Mouse (Mus musculus) kidney, embryonic 14.5 days (tissue): ENCODE data around the gene Celf5. TPM values are rescaled to one million over a fixed set of nuclear protein-coding genes. Genes with fewer than 3 reads are reported as not detected.

Source experiments
- ATAC-seq: fragments of 200-750 bp; cut with Nextera tagmentation; 2 replicates; pipeline ENCODE4 v1.8.0; 2017; ENCODE audit warnings: moderate number of reproducible peaks, mild to moderate bottlenecking, moderate TSS enrichment, moderate library complexity; ENCODE audit not compliant: low FRiP score, low TSS enrichment
- H3K27ac ChIP-seq: fragments of 300-500 bp; sonication (generic); 2 replicates; pipeline ENCODE4 v1.5.1; 2014; ENCODE audit warnings: low read depth, mild to moderate bottlenecking, low read length, moderate library complexity, mixed read lengths
- H3K27me3 ChIP-seq: fragments of 300-500 bp; sonication (generic); 2 replicates; pipeline ENCODE4 v1.6.1; 2014; ENCODE audit warnings: mild to moderate bottlenecking, low read length; ENCODE audit not compliant: control insufficient read depth, insufficient read depth
- H3K36me3 ChIP-seq: fragments of 300-500 bp; sonication (generic); 2 replicates; pipeline ENCODE4 v1.6.1; 2014; ENCODE audit warnings: low read length, mixed read lengths; ENCODE audit not compliant: control insufficient read depth, insufficient read depth
- H3K4me1 ChIP-seq: fragments of 300-500 bp; sonication (generic); 2 replicates; pipeline ENCODE4 v1.6.1; 2014; ENCODE audit warnings: low read length, mixed read lengths; ENCODE audit not compliant: control insufficient read depth, insufficient read depth
- H3K4me2 ChIP-seq: fragments of 300-500 bp; sonication (generic); replicated peaks from 2 replicates; pipeline ENCODE4 v1.6.1; 2014; ENCODE audit warnings: low read depth, mild to moderate bottlenecking, low read length
- H3K4me3 ChIP-seq: fragments of 300-500 bp; sonication (generic); 2 replicates; pipeline ENCODE4 v1.5.1; 2014; ENCODE audit warnings: mild to moderate bottlenecking, low read length
- H3K9ac ChIP-seq: fragments of 300-500 bp; sonication (generic); 2 replicates; pipeline ENCODE4 v1.6.1; 2014; ENCODE audit warnings: low read depth, mild to moderate bottlenecking, low read length, moderate library complexity
- H3K9me3 ChIP-seq: fragments of 300-500 bp; sonication (generic); 2 replicates; pipeline ENCODE4 v1.6.1; 2016; ENCODE audit warnings: low read length; ENCODE audit not compliant: control insufficient read depth
- WGBS: fragments of 180-500 bp; shearing (Covaris S2); extraction: QIAGEN DNeasy Blood & Tissue Kit; methylation state at CpG from one replicate; pipeline ENCODE4 v1.1.7; 2014; 5-methylcytosine and 5-hydroxymethylcytosine counted together
- polyA plus RNA-seq: library from polyadenylated mRNA; unstranded; fragments of >200 nt; fragmentation: Nextera tagmentation; extraction: Ambion mirVana; gene quantifications from 2 replicates; pipeline ENCODE4 v1.2.1, GENCODE M21; 2014

The Celf5 gene
- polyA plus RNA-seq, 1 experiment from 2014 or later: 0.28 TPM

DNA sequence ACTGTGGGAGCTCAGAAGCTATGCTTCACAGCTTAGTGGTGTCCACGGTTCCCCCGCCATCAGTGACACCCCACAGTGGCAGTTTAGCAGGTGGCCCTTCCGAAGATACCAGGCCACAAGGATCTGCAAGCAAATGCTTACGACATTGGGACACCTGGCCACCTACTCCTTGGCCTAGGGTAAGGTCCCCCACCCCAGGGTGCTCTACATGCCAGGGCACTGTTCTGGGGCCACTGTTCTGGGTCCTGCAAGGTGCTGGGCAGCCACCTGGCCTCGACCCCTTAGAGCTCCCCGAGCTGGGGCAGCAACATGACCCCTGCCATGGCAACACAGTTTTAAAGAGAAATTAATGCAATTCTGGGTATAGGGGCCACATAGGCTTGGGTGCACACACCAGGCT is 12.6 kb upstream of the Celf5 start:
- peaks cover 38% of the 10 kb centered on the region for H3K36me3 ChIP-seq
- ATAC-seq: no peak
- H3K4me2 ChIP-seq: peak overlapping the region; percentile 96
- H3K4me3 ChIP-seq: peak overlapping the region; percentile 78
- no peaks in the 10 kb centered on the region for H3K9me3 ChIP-seq
- no peak overlapping the region for H3K27ac ChIP-seq
- peaks cover 11% of the 10 kb centered on the region for H3K4me1 ChIP-seq
- H3K9ac ChIP-seq: peak overlapping the region; percentile 83
- 73% methylated on average over 6 of the region's 6 CpGs for WGBS
- no peaks in the 10 kb centered on the region for H3K27me3 ChIP-seq

DNA sequence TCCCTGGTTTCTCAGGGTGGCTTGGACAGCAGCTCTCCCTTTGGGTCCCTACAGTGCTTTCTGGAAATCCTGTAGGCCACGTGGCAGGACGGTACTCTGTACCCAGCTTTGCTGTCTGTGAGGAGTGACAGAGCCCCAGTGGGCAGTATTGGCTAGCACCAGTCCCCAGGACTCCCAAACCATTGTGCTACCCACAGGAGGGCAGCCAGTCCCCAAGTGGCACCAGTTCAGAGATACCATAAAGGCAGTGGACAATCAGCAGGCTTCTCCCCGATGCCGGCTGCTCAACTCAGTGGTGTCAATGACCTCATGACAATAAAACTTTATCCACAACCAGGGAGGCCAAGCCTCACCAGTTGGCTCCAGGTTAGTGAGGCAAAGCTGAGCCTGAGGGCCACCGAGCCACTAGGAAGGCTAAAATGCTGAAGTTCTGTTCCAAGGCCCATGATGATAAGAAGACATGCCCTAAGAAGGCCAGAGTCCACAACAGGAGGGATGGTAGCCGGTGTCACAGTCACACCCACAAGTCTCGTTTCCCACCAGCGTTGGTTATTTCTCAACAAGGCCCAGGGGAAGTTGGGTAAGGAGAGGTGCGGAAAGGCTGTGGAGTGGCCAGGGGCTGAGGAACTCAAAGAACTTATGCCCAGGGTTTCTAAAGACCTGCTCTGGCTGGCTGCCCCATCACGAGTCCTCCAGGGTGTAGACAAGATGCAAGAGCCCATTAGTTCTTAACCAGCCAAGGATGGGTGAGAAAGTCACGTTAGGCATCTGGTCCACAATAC is 11.9 kb upstream of the Celf5 start:
- peaks cover 11% of the 10 kb centered on the region for H3K4me1 ChIP-seq
- no peaks in the 10 kb centered on the region for H3K9me3 ChIP-seq
- no peak for ATAC-seq
- H3K27ac ChIP-seq: no peak overlapping the region
- 75% methylated on average over 11 of the region's 11 CpGs for WGBS
- peak overlapping the region; percentile 78; the same call in 1 of the 2 replicates for H3K4me3 ChIP-seq
- H3K4me2 ChIP-seq: no peak overlapping the region
- no peaks in the 10 kb centered on the region for H3K27me3 ChIP-seq
- peak overlapping the region; percentile 83; the same call in 1 of the 2 replicates for H3K9ac ChIP-seq
- H3K36me3 ChIP-seq: peaks cover 45% of the 10 kb centered on the region

DNA sequence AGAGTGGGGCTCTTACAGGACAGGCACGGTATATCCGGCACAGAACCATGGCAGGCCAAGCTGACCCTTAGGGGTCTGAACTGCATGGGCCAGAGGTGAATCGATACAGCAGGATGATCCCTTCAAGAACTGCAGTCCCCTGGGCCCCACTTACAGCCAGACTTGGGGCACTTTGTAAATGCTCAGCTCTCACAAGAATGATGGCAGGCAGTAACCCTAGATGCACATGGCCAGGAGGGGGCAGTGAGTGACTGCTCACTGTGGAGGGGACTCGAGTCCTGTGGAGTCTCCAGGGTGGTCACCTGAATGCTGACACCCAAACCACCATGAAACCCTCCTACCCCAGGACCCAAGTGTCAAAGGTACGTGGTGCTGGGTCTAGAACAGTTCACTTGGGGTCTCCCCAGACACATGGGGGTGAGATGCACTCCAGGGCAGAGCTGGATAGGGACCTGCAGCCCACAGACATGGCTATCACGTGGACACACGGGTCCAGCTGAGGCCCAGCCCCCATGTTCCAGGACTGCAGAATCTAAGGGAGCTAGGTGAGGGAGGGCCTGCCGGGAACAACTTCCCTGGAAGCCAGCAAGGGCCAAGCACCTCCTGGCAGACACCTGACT is 11.2 kb upstream of the Celf5 start:
- Histone ChIP-seq H3K27me3 (no peaks in the 10 kb centered on the region), H3K4me1 (peaks cover 11% of the 10 kb centered on the region), H3K4me2 (no peak overlapping the region), H3K4me3 (no peak overlapping the region), H3K9me3 (no peaks in the 10 kb centered on the region), H3K27ac (no peak overlapping the region), H3K36me3 (peaks cover 52% of the 10 kb centered on the region), H3K9ac (no peak overlapping the region)
- 70% methylated on average over 8 of the region's 8 CpGs for WGBS
- ATAC-seq: no peak

DNA sequence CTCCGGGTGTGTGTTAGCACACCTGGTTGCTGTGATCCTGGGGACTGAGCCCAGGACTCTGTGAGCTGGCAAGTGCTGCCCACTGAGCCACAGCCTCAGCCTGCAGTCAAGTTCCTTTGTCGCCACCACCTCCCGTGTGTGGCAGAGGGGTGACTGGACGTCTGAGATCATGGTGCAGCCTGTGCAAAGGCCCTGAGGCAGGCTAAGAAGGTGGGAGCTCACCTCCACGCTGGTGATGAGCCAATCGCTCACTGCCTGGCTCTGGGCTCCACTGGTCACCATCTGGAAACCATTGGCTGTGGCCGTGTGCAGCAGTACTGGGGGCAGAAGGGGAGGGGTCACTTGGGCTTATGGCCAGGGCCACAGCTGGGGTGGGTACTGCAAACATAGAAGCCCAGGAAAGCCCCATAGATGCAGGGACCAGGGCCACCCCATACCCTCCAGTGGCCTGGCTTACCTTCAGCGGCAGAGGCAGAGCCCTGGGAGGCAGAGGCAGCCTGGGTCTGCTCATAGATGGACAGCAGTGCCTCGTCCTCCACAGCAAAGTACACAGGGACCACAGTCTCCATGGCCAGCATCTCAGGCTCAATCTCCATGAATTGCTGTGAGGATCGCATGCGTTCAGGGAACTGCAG is 10.2 kb upstream of the Celf5 start:
- 89% methylated on average over 11 of the region's 11 CpGs for WGBS
- Histone ChIP-seq H3K4me2 (no peak overlapping the region), H3K27me3 (no peaks in the 10 kb centered on the region), H3K9ac (no peak overlapping the region), H3K9me3 (no peaks in the 10 kb centered on the region), H3K4me3 (no peak overlapping the region), H3K4me1 (peaks cover 11% of the 10 kb centered on the region), H3K36me3 (peaks cover 62% of the 10 kb centered on the region), H3K27ac (no peak overlapping the region)
- no peak for ATAC-seq

DNA sequence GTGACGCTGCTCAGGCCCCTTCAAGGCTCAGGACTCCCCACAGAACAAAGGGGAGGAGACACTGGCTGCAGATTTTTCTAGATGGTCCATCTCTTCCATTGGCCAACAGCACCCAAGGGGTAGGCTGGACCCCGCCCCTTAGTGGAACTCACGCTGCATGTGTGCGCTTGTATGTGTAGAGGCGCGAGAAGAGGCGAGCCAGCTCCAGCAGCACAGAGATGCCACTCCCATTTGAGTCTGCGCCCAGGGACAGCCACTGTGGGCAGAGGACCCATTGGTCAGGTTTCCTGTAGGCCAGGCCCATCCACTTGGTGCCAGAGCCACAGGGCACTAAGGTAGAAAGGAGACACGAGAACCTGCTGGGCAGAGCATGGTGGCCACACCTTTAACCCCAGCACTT is 8.5 kb upstream of the Celf5 start:
- Histone ChIP-seq H3K9ac (no peak overlapping the region), H3K36me3 (peaks cover 79% of the 10 kb centered on the region), H3K4me3 (no peak overlapping the region), H3K9me3 (no peaks in the 10 kb centered on the region), H3K27ac (no peak overlapping the region), H3K27me3 (no peaks in the 10 kb centered on the region), H3K4me2 (no peak overlapping the region), H3K4me1 (peaks cover 11% of the 10 kb centered on the region)
- WGBS: 92% methylated on average over 9 of the region's 9 CpGs
- no peak for ATAC-seq

DNA sequence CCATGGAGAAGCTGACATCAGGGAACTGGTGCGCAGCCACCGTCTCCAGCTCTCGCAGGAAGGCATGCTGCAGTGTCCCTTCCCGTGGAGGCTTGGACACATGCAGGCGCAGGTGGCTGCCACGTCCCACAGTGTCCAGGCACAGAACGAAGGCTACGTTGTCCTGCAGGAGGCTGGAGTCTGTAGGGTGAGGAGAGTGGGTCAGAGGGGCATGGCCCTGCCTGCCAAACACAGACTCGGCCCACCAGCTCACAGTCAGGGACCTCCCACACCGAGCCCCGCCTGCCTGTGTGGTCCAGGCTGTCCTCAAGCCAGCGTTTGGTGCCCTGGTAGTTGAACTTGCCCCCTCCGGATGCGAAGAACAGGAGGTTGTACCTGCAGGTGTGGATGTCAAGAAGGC is 7.4 kb upstream of the Celf5 start:
- H3K36me3 ChIP-seq: peaks cover 79% of the 10 kb centered on the region
- 79% methylated on average over 14 of the region's 14 CpGs for WGBS
- no peak for ATAC-seq
- H3K9me3 ChIP-seq: no peaks in the 10 kb centered on the region
- peaks cover 4% of the 10 kb centered on the region for H3K4me1 ChIP-seq
- no peak overlapping the region for H3K4me2 ChIP-seq
- no peaks in the 10 kb centered on the region for H3K27me3 ChIP-seq
- H3K4me3 ChIP-seq: no peak overlapping the region
- no peak overlapping the region for H3K9ac ChIP-seq
- H3K27ac ChIP-seq: no peak overlapping the region

DNA sequence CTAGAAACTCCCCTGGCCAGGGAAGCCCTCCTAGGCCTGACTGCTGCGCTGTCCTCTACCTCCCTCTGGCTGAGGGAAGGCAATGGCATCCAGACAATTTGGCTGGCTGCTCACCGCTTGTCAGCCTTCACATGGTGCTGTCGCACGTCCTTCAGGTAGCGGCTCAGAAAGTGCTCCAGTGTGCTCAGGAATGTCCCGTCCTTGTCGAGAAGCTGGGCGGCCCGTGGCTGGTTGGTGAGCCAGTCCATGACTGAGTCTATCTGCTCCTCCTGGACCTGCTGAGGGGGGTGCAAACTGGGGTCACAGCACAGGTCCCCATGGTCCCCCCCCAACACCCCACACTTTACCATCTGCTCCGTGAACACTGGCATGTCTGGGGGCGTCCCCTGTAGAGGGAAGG is 5.6 kb upstream of the Celf5 start:
- no peak overlapping the region for H3K9ac ChIP-seq
- ATAC-seq: no peak
- H3K9me3 ChIP-seq: no peaks in the 10 kb centered on the region
- H3K4me1 ChIP-seq: no peaks in the 10 kb centered on the region
- no peak overlapping the region for H3K4me2 ChIP-seq
- no peak overlapping the region for H3K4me3 ChIP-seq
- no peak overlapping the region for H3K27ac ChIP-seq
- 88% methylated on average over 11 of the region's 11 CpGs for WGBS
- H3K27me3 ChIP-seq: no peaks in the 10 kb centered on the region
- peaks cover 70% of the 10 kb centered on the region for H3K36me3 ChIP-seq

DNA sequence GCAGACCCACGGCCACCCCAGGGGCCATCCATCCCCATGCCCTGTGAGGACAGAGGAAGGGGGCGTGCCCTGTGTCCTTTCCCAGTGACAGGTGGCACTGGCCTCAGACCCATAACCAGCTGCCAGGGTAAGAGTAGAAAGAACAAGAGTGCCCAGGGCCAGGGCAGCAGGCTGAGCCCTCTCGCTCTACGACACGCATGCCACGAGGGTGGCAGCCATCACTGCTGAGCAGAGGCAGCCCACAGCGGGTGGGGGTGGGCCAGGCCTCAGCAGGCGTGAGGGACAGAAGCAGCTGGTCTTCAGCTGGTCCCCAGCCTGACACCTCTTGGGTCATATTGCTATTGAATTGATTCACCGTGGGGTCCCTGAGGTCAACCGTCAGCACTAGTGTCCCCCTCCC is 4.0 kb upstream of the Celf5 start:
- Histone ChIP-seq H3K9me3 (no peaks in the 10 kb centered on the region), H3K27me3 (peaks cover 8% of the 10 kb centered on the region), H3K4me1 (0 out of 2 replicates have a peak, but pooled peaks cover 3% of the 10 kb centered on the region), H3K36me3 (peaks cover 54% of the 10 kb centered on the region), H3K9ac (no peak overlapping the region), H3K27ac (no peak overlapping the region), H3K4me3 (no peak overlapping the region), H3K4me2 (no peak overlapping the region)
- ATAC-seq: no peak; the same call in 1 of the 2 replicates
- 89% methylated on average over 10 of the region's 10 CpGs for WGBS

DNA sequence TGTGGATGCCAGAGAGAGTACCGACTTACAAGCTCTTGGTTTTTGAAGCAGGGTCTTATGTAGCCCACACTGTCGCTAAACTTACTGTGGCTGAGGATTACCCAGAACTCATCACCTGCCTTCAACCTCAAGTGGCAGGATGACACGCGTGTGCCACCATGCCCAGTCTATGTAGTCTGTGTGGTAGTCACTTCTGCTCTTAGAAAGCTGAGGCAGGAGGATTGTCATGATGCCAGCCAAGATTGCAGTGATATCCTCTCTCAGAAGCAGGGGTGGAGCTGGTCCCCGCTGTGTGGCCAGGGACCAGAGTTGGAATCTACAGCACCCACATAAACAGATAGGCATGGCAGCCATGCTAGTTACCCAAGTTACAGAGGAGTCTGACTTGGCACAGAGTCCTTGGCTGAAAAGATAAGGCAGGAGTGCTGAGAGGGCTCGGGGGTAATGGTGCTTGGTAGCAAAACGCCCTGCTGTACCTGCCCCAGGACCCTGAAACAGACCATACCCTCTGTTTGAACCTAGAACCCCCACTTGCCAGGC is 3.0 kb upstream of the Celf5 start:
- Histone ChIP-seq H3K27ac (no peak overlapping the region), H3K9ac (no peak overlapping the region), H3K4me2 (no peak overlapping the region), H3K36me3 (peaks cover 45% of the 10 kb centered on the region), H3K4me1 (0 out of 2 replicates have a peak, but pooled peaks cover 3% of the 10 kb centered on the region), H3K9me3 (no peaks in the 10 kb centered on the region), H3K27me3 (peaks cover 12% of the 10 kb centered on the region), H3K4me3 (no peak overlapping the region)
- 72% methylated on average over 7 of the region's 7 CpGs for WGBS
- no peak for ATAC-seq
